Mouse (Mus musculus) central nervous system, embryonic 14 days (tissue): ENCODE measurements around the gene Tmem254a. TPM values are rescaled to one million over a fixed set of nuclear protein-coding genes. Genes with fewer than 3 reads are reported as not detected.

Experiments
- polyA plus RNA-seq: library from polyadenylated mRNA; depleted of rRNA; stranded (reverse); fragments of >200 nt; gene quantifications from 2 replicates; pipeline ENCODE4 v1.2.3, GENCODE M21; 2012; rRNA removed

Tmem254a gene
- 2.1 and 2.6 TPM in 2 replicates for polyA plus RNA-seq

GRCm38 (mm10) chr14:25927562-25927881, at the start of gene Tmem254a:
Gene Tmem254a (minus strand): TSS chr14:25927672.

GRCm38 (mm10) chr14:25938004-25938403, 10.5 kb upstream of the Tmem254a start, which contains the start of gene Cphx1:
Gene Cphx1 (plus strand): TSS chr14:25938304.

GRCm38 (mm10) chr14:25903000-25903399, 24.5 kb downstream of the Tmem254a start, which contains the start of gene Plac9a:
Gene Plac9a (minus strand): TSS chr14:25903100.

Other genes with a start within 250 kb of the Tmem254a start
- gene Ppif, start 233.5 kb downstream of the Tmem254a start, polyA plus RNA-seq, result 51.4 and 56.7 TPM in 2 replicates
- 14.5 and 21.0 TPM in 2 replicates for gene Zcchc24, start 158.6 kb downstream of the Tmem254a start, polyA plus RNA-seq
- gene Anxa11, start 85.5 kb downstream of the Tmem254a start, polyA plus RNA-seq, result 3.2 and 6.7 TPM in 2 replicates
- gene Plac9a, start 24.6 kb downstream of the Tmem254a start, polyA plus RNA-seq, result not detected in 2 replicates
- gene Cphx1, start 10.6 kb upstream of the Tmem254a start, polyA plus RNA-seq, result 0.05 and 0.06 TPM in 2 replicates
- 8.9 and 10.5 TPM in 2 replicates for gene Duxbl1, start 50.9 kb upstream of the Tmem254a start, polyA plus RNA-seq
- 5.6 and 10.3 TPM in 2 replicates for gene Gm9780, start 115.0 kb upstream of the Tmem254a start, polyA plus RNA-seq
- gene Tmem254c, start 139.7 kb upstream of the Tmem254a start, polyA plus RNA-seq, result not detected in 2 replicates
- gene Cphx2, start 153.8 kb upstream of the Tmem254a start, polyA plus RNA-seq, result not detected in 2 replicates
- gene Cphx3, start 154.6 kb upstream of the Tmem254a start, polyA plus RNA-seq, result not detected in 2 replicates
- not detected in 2 replicates for gene Duxbl2, start 190.7 kb upstream of the Tmem254a start, polyA plus RNA-seq